Mouse (Mus musculus) hindbrain, postnatal 0 days (tissue): ENCODE measurements around the gene Nyx. TPM values are rescaled to one million over a fixed set of nuclear protein-coding genes. Genes with fewer than 3 reads are reported as not detected.

Experiments used
- ATAC-seq: fragments of 200-750 bp; cut with Nextera tagmentation; 2 replicates; pipeline ENCODE4 v1.8.0; 2017; ENCODE audit warnings: mild to moderate bottlenecking, moderate TSS enrichment, moderate library complexity
- DNase-seq: peaks from one replicate; pipeline ENCODE4 v3.0.0-alpha.2; 2015; ENCODE audit warnings: low spot score
- H3K27ac ChIP-seq: fragments of 300-500 bp; sonication (generic); 2 replicates; pipeline ENCODE4 v1.5.1; 2014; ENCODE audit warnings: mild to moderate bottlenecking
- H3K27me3 ChIP-seq: fragments of 300-500 bp; sonication (generic); 2 replicates; pipeline ENCODE4 v1.6.1; 2014; ENCODE audit warnings: low read length, mixed read lengths; ENCODE audit not compliant: insufficient read depth
- H3K36me3 ChIP-seq: fragments of 300-500 bp; sonication (generic); 2 replicates; pipeline ENCODE4 v1.6.1; 2014; ENCODE audit warnings: low read length, mixed read lengths; ENCODE audit not compliant: insufficient read depth
- H3K4me1 ChIP-seq: fragments of 300-500 bp; sonication (generic); 2 replicates; pipeline ENCODE4 v1.6.1; 2014; ENCODE audit warnings: antibody characterized with exemption, low read length, mixed read lengths; ENCODE audit not compliant: insufficient read depth
- H3K4me2 ChIP-seq: fragments of 300-500 bp; sonication (generic); 2 replicates; pipeline ENCODE4 v1.6.1; 2014; ENCODE audit warnings: low read depth, mild to moderate bottlenecking, low read length, moderate library complexity, mixed read lengths
- H3K4me3 ChIP-seq: fragments of 300-500 bp; sonication (generic); 2 replicates; pipeline ENCODE4 v1.5.1; 2014; ENCODE audit warnings: low read length
- H3K9ac ChIP-seq: fragments of 300-500 bp; sonication (generic); replicated peaks from 2 replicates; pipeline ENCODE4 v1.6.1; 2014; ENCODE audit warnings: mild to moderate bottlenecking, low read length, moderate library complexity, mixed read lengths
- H3K9me3 ChIP-seq: fragments of 300-500 bp; sonication (generic); 2 replicates; pipeline ENCODE4 v1.6.1; 2016; ENCODE audit warnings: low read length, mixed read lengths
- CTCF ChIP-seq: IDR thresholded peaks from 2 replicates; pipeline ENCODE4 v1.5.1; 2016; ENCODE audit warnings: antibody characterized with exemption, control low read depth, low read depth
- WGBS: fragments of 180-500 bp; shearing (Covaris S2); extraction: QIAGEN DNeasy Blood & Tissue Kit; methylation state at CpG from one replicate; pipeline ENCODE4 v1.1.7; 2014; 5-methylcytosine and 5-hydroxymethylcytosine counted together
- polyA plus RNA-seq: library from polyadenylated mRNA; unstranded; fragments of >200 nt; fragmentation: Nextera tagmentation; extraction: Ambion mirVana; gene quantifications from 2 replicates; pipeline ENCODE4 v1.2.1, GENCODE M21; 2015
- total RNA-seq: library from RNA; depleted of rRNA; stranded (reverse); fragments of >200 nt; gene quantifications from 2 replicates; pipeline ENCODE4 v1.2.3, GENCODE M21; 2014

Nyx gene
- total and polyA plus RNA-seq, 2 experiments from 2014 or later = 0.15 to 0.37 TPM

- no peak overlapping the region for H3K4me2 ChIP-seq
- no peaks in the 10 kb centered on the region for H3K4me1 ChIP-seq
- no peak overlapping the region for H3K4me3 ChIP-seq
- H3K27me3 ChIP-seq = no peaks in the 10 kb centered on the region
- TF ChIP-seq CTCF = no peak
- ATAC-seq (no peak), DNase-seq (no peak)
- no peak overlapping the region for H3K9ac ChIP-seq
- no peaks in the 10 kb centered on the region for H3K36me3 ChIP-seq
- WGBS = 76% methylated on average over 2 of the region's 2 CpGs
- H3K27ac ChIP-seq = no peak overlapping the region
- H3K9me3 ChIP-seq = no peaks in the 10 kb centered on the region
These were observed 2.9 kb upstream of the Nyx start for GRCm38 (mm10) chrX:13462982-13463517.

DNA sequence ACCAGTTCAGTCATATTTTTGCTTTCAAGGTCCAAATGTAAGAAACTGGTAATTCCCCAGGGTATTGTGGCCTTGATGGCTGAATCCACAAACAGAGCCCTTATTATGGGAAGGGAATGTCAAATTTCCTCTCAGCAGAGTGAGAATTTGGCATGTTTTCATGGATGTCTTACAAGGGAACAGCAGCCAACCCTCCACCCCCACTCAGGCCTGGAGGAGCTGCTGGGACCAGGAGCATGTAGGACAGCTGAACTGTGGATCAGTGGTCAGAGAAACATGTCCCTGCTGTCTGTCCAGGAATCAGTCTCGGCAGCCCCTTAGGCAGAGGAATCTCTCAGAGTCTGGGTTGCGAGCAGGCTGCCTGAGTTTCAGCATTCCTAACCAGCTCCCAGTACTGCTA is 771 bp downstream of the Nyx start:
- Histone ChIP-seq H3K4me1 (no peaks in the 10 kb centered on the region), H3K4me2 (no peak overlapping the region), H3K27ac (no peak overlapping the region), H3K4me3 (no peak overlapping the region), H3K9ac (no peak overlapping the region), H3K9me3 (no peaks in the 10 kb centered on the region), H3K27me3 (no peaks in the 10 kb centered on the region), H3K36me3 (no peaks in the 10 kb centered on the region)
- WGBS = 82% methylated on average over 2 of the region's 2 CpGs
- ATAC-seq = no peak
- no peak for TF ChIP-seq CTCF
- no peak for DNase-seq

DNA sequence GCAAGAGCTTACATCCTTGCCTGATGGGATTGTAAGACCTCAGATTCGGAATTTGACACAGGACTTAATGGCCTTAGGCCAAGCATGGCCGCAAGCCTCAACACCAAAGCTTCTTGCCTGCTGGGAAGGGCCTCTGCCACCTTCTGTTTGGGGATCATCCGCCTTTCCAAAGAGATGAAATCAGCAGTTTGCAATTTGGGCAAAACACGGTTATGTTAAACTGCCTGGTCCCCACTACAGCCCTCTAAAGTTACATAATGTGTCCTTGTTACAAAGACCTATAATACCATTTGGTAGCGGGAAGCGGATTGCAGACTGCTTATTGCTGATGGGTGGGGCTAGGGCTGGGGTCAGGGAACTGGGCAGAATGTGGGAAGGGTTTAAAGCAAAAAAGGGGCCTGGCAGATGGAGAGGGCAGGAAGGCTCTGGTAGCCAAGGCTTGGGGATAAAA is 1.2 kb downstream of the Nyx start:
- no peak overlapping the region for H3K4me3 ChIP-seq
- H3K9me3 ChIP-seq = no peaks in the 10 kb centered on the region
- no peaks in the 10 kb centered on the region for H3K4me1 ChIP-seq
- no peak for TF ChIP-seq CTCF
- H3K9ac ChIP-seq = no peak overlapping the region
- H3K36me3 ChIP-seq = no peaks in the 10 kb centered on the region
- ATAC-seq = no peak
- H3K4me2 ChIP-seq = no peak overlapping the region
- 69% methylated on average over 6 of the region's 6 CpGs for WGBS
- H3K27ac ChIP-seq = no peak overlapping the region
- no peaks in the 10 kb centered on the region for H3K27me3 ChIP-seq
- peak; percentile 8 for DNase-seq

DNA sequence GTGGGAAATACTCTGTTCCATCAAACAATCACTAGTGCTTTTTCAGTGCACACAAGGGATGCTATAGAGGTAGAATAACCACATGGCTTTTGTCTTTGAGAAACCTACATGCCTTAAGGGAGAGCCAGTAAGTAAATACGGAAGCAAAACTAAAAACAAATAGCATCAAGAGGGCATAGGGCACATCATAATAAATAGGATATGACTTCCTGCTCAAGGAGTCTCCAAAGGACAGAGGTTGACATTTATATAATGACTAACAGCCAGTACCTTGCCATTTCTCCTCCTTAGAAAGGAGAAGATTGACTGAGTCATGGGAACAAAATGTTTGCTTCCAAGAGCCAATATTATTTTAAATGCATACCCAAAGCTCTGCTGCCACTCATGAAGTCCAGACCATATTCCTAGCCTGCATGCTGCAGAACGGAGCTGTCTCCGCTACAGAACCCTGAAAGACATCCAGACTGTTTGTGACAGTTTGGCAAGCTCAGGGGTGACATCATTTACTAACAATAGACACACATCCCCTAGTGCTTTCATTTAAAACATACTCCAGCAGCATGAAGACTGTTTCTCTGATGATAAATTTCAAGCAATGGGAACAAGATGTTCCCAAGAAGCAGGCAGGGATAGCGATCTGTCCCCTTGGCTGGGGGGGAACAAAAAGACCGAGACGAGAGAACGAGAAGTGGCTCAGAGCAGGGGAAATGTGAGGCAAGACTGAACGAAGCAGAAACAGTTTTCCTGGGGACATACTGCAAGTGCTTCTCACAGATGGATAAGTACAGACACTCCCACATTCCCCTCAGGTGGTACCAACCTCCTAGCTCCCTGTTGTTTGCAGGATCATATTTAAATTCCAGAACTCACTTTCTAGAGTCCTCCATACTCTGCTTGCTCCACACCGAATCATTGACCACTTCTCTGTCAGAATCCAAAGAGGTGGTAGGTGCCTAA is 3.5 kb downstream of the Nyx start:
- Histone ChIP-seq H3K9ac (no peak overlapping the region), H3K36me3 (no peaks in the 10 kb centered on the region), H3K27me3 (no peaks in the 10 kb centered on the region), H3K4me1 (no peaks in the 10 kb centered on the region), H3K9me3 (no peaks in the 10 kb centered on the region), H3K4me2 (no peak overlapping the region), H3K4me3 (no peak overlapping the region), H3K27ac (peak overlapping the region; percentile 26; the same call in 1 of the 2 replicates)
- TF ChIP-seq CTCF = no peak
- DNase-seq (peak; percentile 46), ATAC-seq (peak; percentile 82)
- 63% methylated on average over 9 of the region's 9 CpGs for WGBS

- Histone ChIP-seq H3K27me3 (no peaks in the 10 kb centered on the region), H3K9ac (no peak overlapping the region), H3K4me3 (no peak overlapping the region), H3K36me3 (no peaks in the 10 kb centered on the region), H3K4me1 (no peaks in the 10 kb centered on the region), H3K27ac (no peak overlapping the region), H3K9me3 (no peaks in the 10 kb centered on the region), H3K4me2 (no peak overlapping the region)
- TF ChIP-seq CTCF = no peak
- DNase-seq = no peak
- ATAC-seq = no peak
- 78% methylated on average over 3 of the region's 3 CpGs for WGBS
These were observed 6.0 kb downstream of the Nyx start for GRCm38 (mm10) chrX:13471925-13472324.

DNA sequence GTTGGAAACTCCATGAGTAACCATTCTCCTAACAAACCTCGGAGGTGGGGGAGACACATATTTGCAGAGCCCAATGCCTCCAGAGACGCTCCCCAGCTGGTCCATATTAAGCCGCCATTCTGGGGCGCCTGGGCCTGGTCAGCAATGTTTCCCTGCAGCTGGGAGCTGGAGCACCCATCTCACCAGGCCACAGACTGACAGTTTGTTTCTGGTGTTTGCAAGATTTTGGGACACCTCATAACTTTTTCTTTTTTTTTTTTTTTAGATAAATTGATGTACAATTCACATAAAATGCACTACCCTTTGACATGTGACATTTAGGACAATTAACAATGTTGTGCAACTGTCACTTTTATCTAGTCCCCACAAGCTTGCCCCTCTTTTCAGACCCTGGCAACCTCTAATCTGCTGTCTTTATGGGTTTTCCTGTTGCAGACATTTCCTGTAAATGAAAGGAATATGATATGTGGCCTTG is 6.9 kb downstream of the Nyx start:
- WGBS = 83% methylated on average over 4 of the region's 4 CpGs
- DNase-seq = no peak

GRCm38 (mm10) chrX:13475382-13475781 is 9.5 kb downstream of the Nyx start:
- H3K36me3 ChIP-seq = no peaks in the 10 kb centered on the region
- TF ChIP-seq CTCF = no peak
- no peaks in the 10 kb centered on the region for H3K4me1 ChIP-seq
- no peak for ATAC-seq
- H3K9me3 ChIP-seq = no peaks in the 10 kb centered on the region
- no peak overlapping the region for H3K27ac ChIP-seq
- DNase-seq = no peak
- no peak overlapping the region for H3K4me3 ChIP-seq
- H3K9ac ChIP-seq = no peak overlapping the region
- H3K27me3 ChIP-seq = no peaks in the 10 kb centered on the region
- H3K4me2 ChIP-seq = no peak overlapping the region
- 68% methylated on average over 1 of the region's 1 CpGs for WGBS

More for the DNA sequence above, 6.9 kb downstream of the Nyx start:
- Histone ChIP-seq H3K27me3 (no peaks in the 10 kb centered on the region), H3K36me3 (no peaks in the 10 kb centered on the region), H3K4me1 (no peaks in the 10 kb centered on the region), H3K4me3 (no peak overlapping the region), H3K9ac (no peak overlapping the region), H3K9me3 (no peaks in the 10 kb centered on the region), H3K4me2 (no peak overlapping the region), H3K27ac (no peak overlapping the region)
- TF ChIP-seq CTCF = no peak
- no peak for ATAC-seq
